In genomic region chr11:12373106-12374098, GRCm38 (mm10) we compare ENCODE assay signal across 8 mouse cellular contexts.
A peak's percentile ranks its signal among the peaks of the same experiment; 100 is the strongest.
DNase-seq lines count a peak whose midpoint lies in the region; ATAC-seq lines count a peak whose summit lies in the region.

No protein-coding gene starts in this region.

- DNase-seq in WW6 (ENCODE audit: low read depth, low spot score), result peak; percentile 65
- peak; percentile 65 to 66 for DNase-seq in cerebellum, postnatal 36 days
- DNase-seq in gastrocnemius, adult 18-20 months (ENCODE audit: low spot score), result peak; percentile 84
- peak; percentile 81 for DNase-seq in hindbrain, embryonic 14.5 days (ENCODE audit: low spot score)
- peak; percentile 77 to 83 for DNase-seq in layer of hippocampus, postnatal 14 days (ENCODE audit: low spot score in 2 of 2)
- peak; percentile 87 for DNase-seq in lung, postnatal 14 days
- peak; percentile 82 to 87 for DNase-seq in right cerebral cortex, postnatal 10 days (ENCODE audit: low spot score in 2 of 2)

- H3K27ac ChIP-seq in hindbrain, embryonic 14.5 days, result no peak overlapping the region

- H3K27me3 ChIP-seq in hindbrain, embryonic 14.5 days (ENCODE audit: control insufficient read depth, insufficient read depth, low read length), result no peaks in the 10 kb centered on the region

- no peaks in the 10 kb centered on the region for H3K9me3 ChIP-seq in hindbrain, embryonic 14.5 days (ENCODE audit: control insufficient read depth, low read length)

- H3K4me1 ChIP-seq in hindbrain, embryonic 14.5 days (replicated peaks; ENCODE audit: control insufficient read depth, insufficient read depth, low read length), result no peaks in the 10 kb centered on the region

- H3K9ac ChIP-seq in hindbrain, embryonic 14.5 days, result no peak overlapping the region

- no peak overlapping the region for H3K4me3 ChIP-seq in hindbrain, embryonic 14.5 days (replicated peaks; ENCODE audit: low read length)

- H3K36me3 ChIP-seq in hindbrain, embryonic 14.5 days (replicated peaks; ENCODE audit: control insufficient read depth, insufficient read depth), result no peaks in the 10 kb centered on the region

- peak; percentile 93 for ATAC-seq in hindbrain, embryonic 14.5 days (ENCODE audit: low FRiP score)
- no peak for ATAC-seq in monocyte, adult 5-6 weeks (replicated peaks; ENCODE audit: insufficient number of reproducible peaks, low FRiP score, low TSS enrichment, poor library complexity, severe bottlenecking)

- whole genome bisulfite sequencing in hindbrain, embryonic 14.5 days, result 44% methylated on average over 12 of the region's 12 CpGs

- no peak overlapping the region for H3K4me2 ChIP-seq in hindbrain, embryonic 14.5 days (replicated peaks)
